Mouse (Mus musculus): ENCODE results near the gene Gm4869. TPM values are rescaled to one million over a fixed set of nuclear protein-coding genes. Genes with fewer than 3 reads are reported as not detected.
A peak's percentile ranks its signal among the peaks of the same experiment; 100 is the strongest.
"Not testable (repeated sequence)": the region's sequence is repeated elsewhere in the genome, so short reads cannot be mapped to it uniquely, and the experiment has no call there.

Gm4869 gene
- total RNA-seq (2021): not detected
- long read RNA-seq, experiment 1: 0 reads
- long read RNA-seq, experiment 2: 0 reads

GRCm38 (mm10) chr5:140445345-140445744 lies at the start of gene Gm4869:
Gene Gm4869 (plus strand): TSS chr5:140445645.
- no peak for DNase-seq
- intact Hi-C loops (cut with DNase I; ENCODE audit: low total_unique reads): no loop called here

- DNase-seq: peak; percentile 16
- intact Hi-C loops (cut with DNase I; ENCODE audit: low total_unique reads): no loop called here
Observed at GRCm38 (mm10) chr5:140396166-140396940, 49.1 kb upstream of the Gm4869 start.

- intact Hi-C loops (cut with DNase I; ENCODE audit: low total_unique reads): no loop called here
- DNase-seq: no peak
Observed at GRCm38 (mm10) chr5:140402640-140403270, 42.7 kb upstream of the Gm4869 start.

GRCm38 (mm10) chr5:140405126-140405525 lies 40.3 kb upstream of the Gm4869 start:
- DNase-seq: no peak
- intact Hi-C loops (cut with DNase I; ENCODE audit: low total_unique reads): loop anchor here (5.0 kb wide), 1 partner anchor 63 kb away; no protein-coding TSS in a partner anchor

GRCm38 (mm10) chr5:140406666-140407065 lies 38.8 kb upstream of the Gm4869 start:
- intact Hi-C loops (cut with DNase I; ENCODE audit: low total_unique reads): loop anchor here (5.0 kb wide), 1 partner anchor 64 kb away; no protein-coding TSS in a partner anchor
- DNase-seq: no peak

GRCm38 (mm10) chr5:140408801-140409200 lies 36.6 kb upstream of the Gm4869 start:
- intact Hi-C loops (cut with DNase I; ENCODE audit: low total_unique reads): loop anchor here (5.0 kb wide), 1 partner anchor 66 kb away; no protein-coding TSS in a partner anchor

GRCm38 (mm10) chr5:140411339-140411738 lies 34.1 kb upstream of the Gm4869 start:
- intact Hi-C loops (cut with DNase I; ENCODE audit: low total_unique reads): loop anchor here (10.0 kb wide), 1 partner anchor 577 kb away; no protein-coding TSS in a partner anchor
- peak; percentile 59 for DNase-seq

More at GRCm38 (mm10) chr5:140408801-140409200, 36.6 kb upstream of the Gm4869 start:
- DNase-seq: no peak

- intact Hi-C loops (cut with DNase I; ENCODE audit: low total_unique reads): loop anchor here (10.0 kb wide), 1 partner anchor 580 kb away; no protein-coding TSS in a partner anchor
- no peak for DNase-seq
Observed at GRCm38 (mm10) chr5:140414647-140415046, 30.8 kb upstream of the Gm4869 start.

- intact Hi-C loops (cut with DNase I; ENCODE audit: low total_unique reads): loop anchor here (10.0 kb wide), 1 partner anchor 583 kb away; no protein-coding TSS in a partner anchor
- DNase-seq: no peak
Observed at GRCm38 (mm10) chr5:140418106-140418488, 27.3 kb upstream of the Gm4869 start.

- intact Hi-C loops (cut with DNase I; ENCODE audit: low total_unique reads): loop anchor here (10.0 kb wide), 1 partner anchor 584 kb away; no protein-coding TSS in a partner anchor
- peak; percentile 90 for DNase-seq
Observed at GRCm38 (mm10) chr5:140418489-140419441, 26.7 kb upstream of the Gm4869 start, which contains the start of gene Eif3b. Gene Eif3b (plus strand): TSS chr5:140419328.

- DNase-seq: peak; percentile 33
- intact Hi-C loops (cut with DNase I; ENCODE audit: low total_unique reads): loop anchor here (10.0 kb wide), 1 partner anchor 585 kb away; no protein-coding TSS in a partner anchor
Observed at GRCm38 (mm10) chr5:140419442-140420080, 25.9 kb upstream of the Gm4869 start.

- intact Hi-C loops (cut with DNase I; ENCODE audit: low total_unique reads): no loop called here
- no peak for DNase-seq
Observed at GRCm38 (mm10) chr5:140420616-140421015, 24.8 kb upstream of the Gm4869 start.

- intact Hi-C loops (cut with DNase I; ENCODE audit: low total_unique reads): no loop called here
- DNase-seq: no peak
Observed at GRCm38 (mm10) chr5:140425016-140425783, 20.2 kb upstream of the Gm4869 start.

GRCm38 (mm10) chr5:140439117-140439516 lies 6.3 kb upstream of the Gm4869 start:
- intact Hi-C loops (cut with DNase I; ENCODE audit: low total_unique reads); DNase-seq: not testable (repeated sequence)

GRCm38 (mm10) chr5:140441406-140441805 lies 4.0 kb upstream of the Gm4869 start:
- DNase-seq: no peak
- intact Hi-C loops (cut with DNase I; ENCODE audit: low total_unique reads): no loop called here

GRCm38 (mm10) chr5:140444012-140444411 lies 1.4 kb upstream of the Gm4869 start:
- intact Hi-C loops (cut with DNase I; ENCODE audit: low total_unique reads): no loop called here
- no peak for DNase-seq

- intact Hi-C loops (cut with DNase I; ENCODE audit: low total_unique reads): no loop called here
- no peak for DNase-seq
Observed at GRCm38 (mm10) chr5:140446054-140446453, 609 bp downstream of the Gm4869 start.

GRCm38 (mm10) chr5:140454488-140454887 lies 9.0 kb downstream of the Gm4869 start:
- intact Hi-C loops (cut with DNase I; ENCODE audit: low total_unique reads): no loop called here
- no peak for DNase-seq

All from gastrocnemius, postnatal 14 days (tissue).